Mouse (Mus musculus) left cerebral cortex, postnatal 14 days (tissue): ENCODE measurements around the gene Mthfd2. TPM values are rescaled to one million over a fixed set of nuclear protein-coding genes. Genes with fewer than 3 reads are reported as not detected.

Experiments
- DNase-seq, 2 experiments: peaks; one replicate each; pipeline ENCODE4 v3.0.0; 2021 to 2022; ENCODE audit warnings: low spot score in 2 of 2, mixed read lengths in 1 of 2
- intact Hi-C: fragments of 180-260 bp; cut with DNase I; formaldehyde crosslinking; loops from one replicate; pipeline ENCODE4 v1.15.1; 2025
- long read RNA-seq, 2 experiments: library from polyadenylated mRNA; stranded (forward); transcript quantifications; one replicate each; pipeline ENCODE4 v2.0.0; 2021
- total RNA-seq, 2 experiments: library from RNA; stranded (reverse); gene quantifications; 2 replicates each; pipeline ENCODE4 v1.2.3; 2021

The Mthfd2 gene
- total RNA-seq = 1 to 10 TPM; 6.2 to 6.6 TPM
- long read RNA-seq, experiment 1, transcript Mthfd2-201 (8 exons, 2,085 nt) = major isoform, 10 of 11 reads
- long read RNA-seq, experiment 1, partial matches to known transcripts = 0 of 11 reads
- long read RNA-seq, experiment 1, other reads (novel, unspliced or antisense) = 1 of 11 reads
- long read RNA-seq, experiment 2, transcript Mthfd2-201 (8 exons, 2,085 nt) = major isoform, 9 of 10 reads
- long read RNA-seq, experiment 2, partial matches to known transcripts = 0 of 10 reads
- long read RNA-seq, experiment 2, other reads (novel, unspliced or antisense) = 1 of 10 reads

DNA sequence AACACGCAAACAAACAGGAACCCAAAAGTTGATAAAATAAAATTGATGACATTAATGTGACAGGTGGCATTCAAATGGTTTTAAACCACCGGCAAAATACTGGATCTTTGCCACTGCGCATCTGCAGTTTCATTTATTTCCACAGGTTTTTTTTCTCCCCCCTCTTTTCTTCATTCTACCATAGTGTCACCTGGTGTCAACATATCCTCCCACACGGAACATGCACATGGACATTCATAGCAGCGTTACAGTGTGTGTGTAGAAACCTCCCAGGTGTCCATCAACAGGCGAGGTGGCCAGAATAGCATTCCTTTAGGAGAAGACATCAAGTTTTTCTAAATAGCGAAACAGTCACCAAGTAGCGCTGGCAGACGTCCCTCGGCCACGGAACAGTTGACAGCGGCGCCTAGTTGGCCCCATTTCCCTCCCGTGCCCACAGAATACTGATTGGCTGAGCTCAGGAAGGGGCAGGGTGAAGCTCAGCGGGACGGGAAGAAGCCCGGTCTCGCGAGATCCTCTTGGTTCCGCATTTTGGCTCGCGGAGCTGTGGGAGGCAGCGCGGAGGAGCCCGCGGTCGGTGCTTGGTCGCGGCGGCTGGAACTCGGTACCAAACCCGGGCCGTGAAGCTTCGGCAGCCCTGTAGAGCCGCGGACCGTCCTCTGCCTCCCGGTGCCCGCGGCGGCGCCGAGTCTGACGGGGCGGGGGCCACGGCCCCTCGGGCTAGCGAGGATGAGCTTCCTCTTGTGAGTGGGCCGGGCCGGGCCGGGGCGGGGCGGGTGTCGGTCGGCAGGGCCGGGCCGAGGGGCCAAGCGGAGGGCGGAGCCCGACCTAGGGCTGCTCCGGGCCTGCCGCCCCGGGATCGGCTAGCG is at the start of gene Mthfd2, which contains the start of gene Mob1a:
Gene Mthfd2 (minus strand): TSS at position 384 of the 869 bp plus-strand sequence.
Gene Mob1a (plus strand): TSS at position 492 of the 869 bp plus-strand sequence.
- intact Hi-C loops = loop anchor here (5.0 kb wide), 1 partner anchor 113 kb away; no protein-coding TSS in a partner anchor

DNA sequence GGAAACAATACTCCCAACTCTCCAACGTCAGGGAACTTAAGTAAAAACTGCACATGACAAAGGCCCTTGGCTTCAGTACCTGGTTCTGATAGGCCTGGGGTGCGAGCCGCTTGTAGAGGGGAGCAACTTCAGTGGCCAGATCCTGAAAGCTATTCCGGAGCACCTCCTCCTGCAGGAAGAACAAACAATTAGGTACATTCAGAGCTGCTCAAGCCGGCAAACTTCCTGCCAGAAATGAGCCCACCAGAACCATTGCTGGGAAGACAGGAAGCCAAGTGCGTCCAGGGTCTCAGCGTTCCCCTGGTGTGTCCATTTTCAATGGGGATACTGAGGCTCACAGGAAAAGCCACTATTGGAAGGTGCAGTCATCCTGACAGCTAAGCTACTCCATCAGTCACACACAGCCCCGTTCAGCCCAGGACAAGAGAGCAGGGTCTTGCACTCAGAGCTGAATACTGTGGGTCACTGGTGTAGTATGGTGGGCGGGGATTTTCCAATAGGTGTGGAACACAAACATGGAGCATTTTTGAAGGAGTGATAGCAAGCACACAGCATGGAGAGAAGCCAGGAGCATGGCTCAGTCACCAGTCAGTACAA is 48.1 kb upstream of the Mthfd2 start:
- no peak for DNase-seq
- intact Hi-C loops = no loop called here

More for the DNA sequence above, at the start of gene Mthfd2, which contains the start of gene Mob1a:
- DNase-seq = peak; percentile 94 to 95

DNA sequence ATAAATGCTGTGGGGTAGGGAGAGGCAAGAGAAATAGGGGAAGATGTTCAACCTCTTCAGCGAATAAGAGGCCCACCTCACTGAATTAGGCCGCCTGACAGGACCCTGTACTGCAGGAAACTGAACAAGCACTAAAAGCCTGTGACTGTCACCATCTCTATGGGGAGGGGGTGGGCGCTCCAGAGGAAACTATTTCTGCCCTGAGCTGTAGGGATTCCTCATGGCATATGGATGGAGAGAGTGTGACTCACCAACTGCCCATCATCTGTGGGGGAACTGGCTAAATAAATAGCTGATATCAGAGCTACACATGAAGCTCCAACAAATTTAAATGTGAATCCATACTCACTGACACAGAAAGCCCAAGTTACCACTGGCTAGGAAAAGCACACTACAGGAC is 45.6 kb upstream of the Mthfd2 start:
- DNase-seq = peak in 1 of 2 experiments; percentile 43
- intact Hi-C loops = no loop called here

DNA sequence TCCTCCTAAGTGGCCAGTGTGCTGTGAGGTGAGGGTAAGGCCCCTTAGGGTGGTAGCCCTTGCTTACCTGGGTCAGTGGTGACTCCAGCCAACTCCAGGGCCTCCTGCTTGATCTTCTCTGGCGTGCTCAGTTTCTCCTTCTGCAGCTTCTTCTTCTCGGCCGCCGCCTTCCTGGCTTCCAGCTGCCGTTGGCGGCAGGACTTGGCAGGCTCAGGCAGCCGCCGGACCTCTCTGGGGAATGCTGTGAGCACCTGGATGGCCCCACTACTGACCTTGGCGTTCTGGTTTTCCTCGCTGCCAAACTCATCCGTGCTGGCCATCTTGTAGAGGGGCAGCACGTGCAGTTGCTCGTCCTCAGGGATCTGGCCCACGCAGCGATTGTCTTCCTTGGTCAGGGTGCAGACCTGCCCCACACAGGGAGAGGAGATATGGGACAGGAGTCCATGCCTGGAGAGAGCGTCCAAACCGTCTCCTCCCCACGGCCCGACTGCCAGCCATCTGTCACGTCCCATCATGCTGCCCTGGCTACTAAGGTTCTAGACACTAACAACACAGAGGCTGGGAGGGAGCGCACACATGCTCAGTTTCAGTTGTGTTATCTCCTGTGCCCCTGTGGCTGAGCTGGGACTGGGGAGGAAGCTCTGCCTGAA is 44.7 kb upstream of the Mthfd2 start:
- intact Hi-C loops = no loop called here
- no peak for DNase-seq

DNA sequence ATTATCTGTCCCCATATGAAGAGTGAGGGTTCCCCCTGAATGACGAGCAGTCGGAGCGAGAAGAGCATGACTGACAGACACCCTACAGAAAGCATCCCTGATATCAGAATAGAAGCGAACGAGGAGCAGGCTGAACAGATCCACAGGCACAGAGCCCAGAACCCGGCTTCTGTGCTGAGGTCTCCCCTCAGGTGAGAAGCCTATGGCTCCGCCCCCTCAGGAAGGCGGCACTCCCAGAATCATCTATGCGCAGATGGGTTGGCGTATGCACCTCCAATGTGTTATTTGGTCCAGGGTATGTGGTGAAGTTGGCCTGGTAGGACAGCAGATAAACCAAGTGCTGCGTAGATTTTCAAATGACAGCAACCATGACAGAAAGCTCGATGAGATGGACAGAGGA is 37.4 kb upstream of the Mthfd2 start:
- intact Hi-C loops = no loop called here
- DNase-seq = no peak

DNA sequence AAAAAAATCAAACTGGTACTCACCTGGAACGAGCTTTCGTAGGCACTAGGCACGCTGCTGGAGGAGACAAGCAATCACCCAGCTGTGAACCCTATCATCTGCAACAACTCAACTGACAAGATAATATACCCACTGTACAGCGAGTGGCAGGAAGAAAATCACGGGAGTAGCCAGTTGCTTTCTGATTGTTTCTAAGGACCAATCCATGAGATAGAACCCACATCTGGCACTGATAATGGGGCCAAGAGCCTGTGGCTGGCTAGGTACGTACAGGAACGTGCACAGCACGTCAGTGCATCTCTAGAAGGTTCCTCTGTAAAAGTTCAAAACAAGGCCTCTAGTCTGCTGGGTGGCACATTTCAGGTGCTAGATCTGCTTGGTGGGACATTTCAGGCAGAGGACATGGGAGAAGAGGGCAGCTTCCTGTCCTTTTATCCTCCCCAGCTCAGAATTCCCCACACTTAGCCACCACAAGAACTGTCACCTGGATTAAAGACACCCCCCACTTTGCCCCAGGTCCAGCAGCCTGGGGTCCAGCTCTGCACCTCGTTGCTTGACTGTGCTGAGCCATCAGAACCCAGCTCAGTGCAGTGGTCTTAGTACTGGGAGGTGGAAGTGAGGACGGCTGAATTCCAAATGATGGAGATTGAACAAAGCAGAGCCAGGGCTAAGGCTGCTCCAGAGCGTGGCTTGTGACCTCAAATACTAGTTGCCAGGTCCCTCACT is 36.0 kb upstream of the Mthfd2 start:
- DNase-seq = no peak
- intact Hi-C loops = no loop called here

DNA sequence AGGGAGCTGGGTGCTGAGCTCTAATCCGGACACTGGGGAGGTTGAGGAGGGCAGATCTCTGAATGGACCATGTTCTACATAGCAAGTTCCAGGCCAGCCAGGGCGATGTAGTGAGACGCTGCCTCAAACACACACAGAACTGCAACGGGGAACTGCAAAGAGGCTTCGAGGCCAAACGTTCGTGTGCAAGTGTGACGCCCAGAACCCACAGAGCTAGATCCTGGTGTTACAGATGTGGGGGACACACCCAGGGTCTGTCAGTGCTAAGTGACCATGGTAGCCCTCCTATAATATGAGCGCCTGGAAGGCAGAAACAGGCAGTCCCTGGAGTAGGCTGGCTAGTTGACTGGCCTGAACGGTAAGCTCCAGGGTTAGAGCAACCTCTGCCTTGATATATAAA is 31.7 kb upstream of the Mthfd2 start:
- intact Hi-C loops = loop anchor here (5.0 kb wide), 1 partner anchor 210 kb away; no protein-coding TSS in a partner anchor
- no peak for DNase-seq

DNA sequence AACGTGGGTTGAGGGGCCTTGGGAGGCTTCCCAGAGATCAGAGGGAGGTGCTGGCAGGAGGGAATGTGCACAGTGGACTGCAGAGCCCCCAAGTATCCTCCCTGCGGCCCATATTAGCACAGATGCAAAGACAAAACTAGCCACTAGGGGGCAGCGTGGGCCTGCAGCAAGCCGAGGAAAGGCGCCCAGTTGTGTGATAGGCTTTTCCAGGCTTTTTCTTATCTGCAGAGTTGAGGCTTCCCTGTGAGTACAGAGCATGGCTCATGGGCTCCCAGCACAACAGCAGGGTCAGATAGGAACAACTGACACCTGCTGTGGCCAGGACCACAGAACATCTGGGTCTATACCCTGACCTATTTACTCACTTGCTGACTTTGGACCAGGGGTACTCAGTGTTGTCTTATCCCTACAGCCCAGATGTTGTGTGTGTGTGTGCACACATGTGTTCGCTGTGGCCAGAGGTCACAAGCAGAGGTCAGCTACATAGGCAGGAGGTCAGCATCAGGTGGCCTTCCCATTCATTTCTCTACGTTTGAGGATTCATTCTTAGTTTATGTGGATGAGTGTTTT is 30.9 kb upstream of the Mthfd2 start:
- intact Hi-C loops = loop anchor here (1.0 to 5.0 kb wide), 2 partner anchors 156 to 211 kb away; no protein-coding TSS in a partner anchor

DNA sequence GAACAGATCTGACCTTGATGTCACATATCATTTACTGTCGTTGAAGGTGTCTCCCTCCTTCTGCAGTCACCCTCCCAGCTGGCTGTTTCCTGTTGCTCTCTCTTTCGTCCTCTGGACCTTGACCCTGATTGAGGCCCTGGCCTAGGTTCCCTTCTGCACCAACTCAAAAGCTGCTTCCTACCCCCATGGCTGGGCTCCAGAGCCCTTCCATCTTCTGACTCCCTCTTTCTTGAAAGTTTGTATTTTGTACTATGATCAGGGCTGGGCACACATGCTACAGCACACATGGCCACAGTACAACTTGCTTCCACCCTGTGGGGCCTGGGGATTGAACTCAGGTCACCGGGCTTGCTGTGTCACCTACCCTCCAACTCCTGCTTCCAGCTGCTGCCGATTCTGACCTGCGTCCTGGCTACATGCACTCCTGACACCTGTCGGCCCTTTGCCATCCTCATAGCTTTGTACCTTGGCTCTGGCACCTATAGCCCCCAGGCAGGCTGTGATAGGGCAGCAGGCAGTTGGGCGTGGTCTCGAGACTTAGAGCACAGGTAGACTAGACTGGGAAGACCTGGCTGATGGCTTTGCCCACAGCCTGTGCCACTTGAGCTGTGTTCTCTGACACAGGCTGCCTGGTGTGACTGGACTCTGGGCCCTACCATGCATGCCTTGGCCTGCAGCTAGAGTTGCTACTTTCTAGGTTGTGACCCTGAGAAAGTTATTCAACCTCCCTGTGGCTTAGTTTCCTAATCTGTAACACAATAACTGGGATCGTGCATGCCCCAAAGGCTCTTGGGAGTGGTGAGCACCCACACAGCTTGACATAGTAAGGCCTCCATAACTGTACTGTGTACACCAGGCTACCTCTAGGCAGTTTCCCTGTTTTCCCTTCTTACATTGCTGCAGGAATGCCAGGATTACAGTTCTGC is 29.4 kb upstream of the Mthfd2 start:
- intact Hi-C loops = loop anchor here (5.0 kb wide), 2 partner anchors 212 to 317 kb away; no protein-coding TSS in a partner anchor

More for the DNA sequence above, 30.9 kb upstream of the Mthfd2 start:
- DNase-seq = peak; percentile 84 to 89

DNA sequence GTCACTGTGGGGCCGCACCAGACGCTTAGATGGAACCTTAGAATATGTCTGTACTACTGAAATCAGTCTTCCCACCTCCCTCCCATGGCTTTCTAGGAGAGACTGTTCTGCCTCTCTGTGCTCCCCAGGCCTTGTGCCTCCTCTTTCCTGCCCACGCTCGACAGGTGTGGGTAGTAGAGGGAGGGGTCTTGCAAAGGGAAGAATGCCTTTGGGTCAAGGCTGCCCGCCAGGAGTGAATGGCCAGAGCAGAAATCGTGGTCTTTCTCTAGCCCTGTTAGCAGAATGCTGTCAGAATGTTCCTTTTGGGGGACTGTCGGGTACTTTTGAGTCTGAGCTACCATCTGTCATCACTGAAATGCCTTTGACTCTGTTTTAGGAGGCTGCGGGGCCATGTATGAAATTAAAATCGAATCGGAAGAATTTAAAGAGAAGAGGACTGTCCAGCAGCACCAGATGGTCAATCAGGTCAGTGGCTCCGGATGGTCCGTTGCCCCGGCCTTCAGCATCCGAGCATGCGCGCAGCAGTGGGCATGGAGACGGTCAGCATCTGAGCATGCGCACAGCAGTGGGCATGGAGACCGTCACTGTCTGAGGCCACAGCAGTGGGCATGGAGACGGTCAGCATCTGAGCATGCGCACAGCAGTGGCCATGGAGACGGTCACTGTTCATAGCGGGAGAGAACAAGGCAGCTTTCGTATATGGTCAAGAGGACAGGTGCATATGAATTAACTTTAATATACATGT is 27.1 kb upstream of the Mthfd2 start:
- intact Hi-C loops = loop anchor here (5.0 kb wide), 1 partner anchor 319 kb away; no protein-coding TSS in a partner anchor
- DNase-seq = peak in 1 of 2 experiments; percentile 51

More for the DNA sequence above, 29.4 kb upstream of the Mthfd2 start:
- no peak for DNase-seq

DNA sequence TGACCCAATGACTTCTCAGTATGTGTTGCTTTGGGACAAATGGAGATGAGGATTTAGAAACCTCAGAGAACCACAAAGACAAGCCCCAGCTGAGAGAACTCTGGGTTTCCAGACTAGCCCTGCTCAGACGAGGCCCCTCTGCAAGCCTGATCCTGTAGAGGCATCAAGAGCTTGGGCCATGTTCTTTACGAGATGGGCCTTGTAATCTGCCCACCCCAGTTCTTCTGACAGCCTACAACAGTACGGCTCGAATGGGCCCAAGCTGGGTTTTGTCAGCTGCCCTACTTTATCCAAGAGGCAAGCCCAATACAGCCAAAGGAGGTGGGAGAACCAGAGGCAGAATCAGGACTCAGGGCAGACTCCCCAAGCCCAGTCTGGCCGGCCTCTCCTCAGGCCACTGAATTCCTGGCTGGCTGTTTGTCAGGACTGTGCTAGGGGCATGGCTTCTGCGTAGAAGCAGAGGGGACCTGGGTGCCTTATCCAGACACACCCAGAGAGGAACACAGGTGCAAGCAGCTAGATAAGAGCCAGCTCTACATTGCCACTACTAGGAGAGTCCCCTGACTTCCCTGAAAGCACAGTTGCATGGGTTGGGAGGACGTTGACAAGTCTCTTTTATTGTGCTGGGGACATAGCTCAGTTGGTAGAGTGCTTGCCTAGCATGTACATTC is 25.9 kb upstream of the Mthfd2 start:
- intact Hi-C loops = loop anchor here (5.0 kb wide), 1 partner anchor 321 kb away; no protein-coding TSS in a partner anchor
- DNase-seq = no peak

DNA sequence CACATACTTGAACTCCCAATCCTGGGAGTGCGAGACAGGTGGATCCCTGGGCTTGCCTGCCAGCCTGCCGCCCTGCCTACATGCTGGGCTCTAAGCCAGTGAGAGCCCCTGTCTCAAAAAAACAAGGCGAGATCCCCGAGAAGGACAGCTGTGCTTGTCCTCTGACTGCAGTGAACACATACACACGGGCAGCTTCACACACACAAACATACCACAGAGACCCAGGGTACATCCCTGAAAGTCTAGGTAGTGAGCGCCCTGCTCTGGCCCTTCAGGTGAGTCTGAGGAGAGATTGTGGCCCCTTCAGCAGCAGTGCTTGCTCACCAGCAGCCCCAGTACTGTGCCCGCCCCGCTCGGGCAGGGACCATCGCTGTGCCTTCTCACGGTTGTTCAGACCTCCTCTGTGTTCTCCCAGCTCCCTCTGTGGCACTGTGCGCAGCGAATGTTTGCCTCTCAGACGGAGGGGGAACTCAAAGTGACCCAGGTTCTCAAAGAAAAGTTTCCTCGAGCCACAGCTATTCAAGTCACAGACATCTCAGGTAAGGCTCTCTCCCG is 25.2 kb upstream of the Mthfd2 start:
- DNase-seq = no peak
- intact Hi-C loops = loop anchor here (5.0 kb wide), 1 partner anchor 321 kb away; no protein-coding TSS in a partner anchor

DNA sequence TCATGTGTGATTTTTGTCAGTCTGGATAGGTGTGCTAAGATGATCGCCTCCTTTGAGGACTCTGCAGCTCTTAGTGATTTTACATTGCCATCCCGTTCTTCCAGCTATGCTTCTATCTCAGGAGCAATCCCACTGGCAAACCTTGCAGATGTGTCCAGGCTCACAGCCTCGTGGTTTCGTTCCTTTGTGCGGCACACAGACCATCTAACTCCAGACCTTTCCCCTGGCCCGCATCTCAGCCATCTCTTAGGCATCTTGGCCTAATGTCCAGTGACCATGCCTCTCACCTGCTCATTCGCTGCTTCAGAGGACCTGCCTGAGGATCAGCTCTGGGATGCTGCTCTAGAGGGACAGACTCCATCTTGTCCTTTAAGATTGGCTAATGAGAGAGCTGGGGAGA is 24.5 kb upstream of the Mthfd2 start:
- no peak for DNase-seq
- intact Hi-C loops = loop anchor here (5.0 kb wide), 1 partner anchor 322 kb away; no protein-coding TSS in a partner anchor

DNA sequence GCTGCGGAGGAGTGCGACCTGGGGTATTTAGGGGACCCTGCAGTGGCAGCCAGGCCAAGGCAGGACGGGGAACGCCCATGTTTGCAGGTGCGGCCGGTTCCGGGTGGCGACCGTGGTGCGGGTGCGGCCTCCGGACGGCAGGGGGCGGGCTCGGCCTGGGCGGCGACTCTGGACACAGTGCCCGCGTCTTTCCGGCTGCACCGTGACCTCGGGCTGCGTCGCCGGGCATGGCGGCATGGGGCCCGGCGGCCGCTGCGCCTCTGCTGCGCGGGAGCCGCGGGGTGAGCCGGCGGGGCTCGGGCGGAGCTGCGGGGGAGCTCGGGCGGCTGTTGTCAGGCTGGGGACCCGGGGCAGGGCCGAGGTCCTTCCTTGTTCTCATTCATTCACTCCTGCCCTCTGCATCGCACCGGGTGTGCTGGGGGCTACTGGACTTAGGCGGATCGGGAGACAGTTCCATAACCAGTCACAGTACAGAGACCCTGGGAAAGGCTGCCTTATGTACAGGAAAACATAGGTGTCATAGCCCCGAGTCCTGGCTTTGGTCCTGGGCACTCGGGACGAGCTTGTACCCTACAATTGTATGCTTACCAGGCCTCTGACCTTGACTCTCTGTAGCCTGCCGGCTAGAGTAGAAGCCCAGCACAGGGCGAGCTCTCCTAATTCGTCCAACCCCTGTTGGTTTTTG is 23.7 kb upstream of the Mthfd2 start:
- DNase-seq = peak; percentile 80 to 86
- intact Hi-C loops = loop anchor here (2.0 kb wide), 1 partner anchor 135 kb away; no protein-coding TSS in a partner anchor

DNA sequence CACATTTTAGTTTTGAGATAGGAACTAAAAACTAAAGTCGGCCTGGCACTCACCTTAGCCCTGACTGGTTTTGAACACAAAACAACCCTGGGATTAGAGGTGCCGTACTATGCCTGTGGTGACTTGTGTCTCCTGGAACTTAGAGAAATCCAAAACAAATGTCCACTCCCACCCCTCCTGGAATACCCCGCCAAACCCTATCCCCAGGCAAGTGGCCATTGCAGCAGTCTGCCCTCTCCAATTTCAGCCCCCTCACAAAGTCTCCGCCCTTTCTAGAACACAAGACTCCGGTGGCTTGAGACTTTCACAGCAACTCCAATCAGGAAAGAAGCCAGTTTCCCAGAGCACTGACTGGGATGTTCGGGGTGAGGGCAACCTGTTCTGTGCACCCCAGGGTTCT is 23.2 kb upstream of the Mthfd2 start, which contains the start of gene Bola3:
Gene Bola3 (plus strand): TSS at position 275 of the 400 bp plus-strand sequence.
- no peak for DNase-seq
- intact Hi-C loops = loop anchor here (2.0 kb wide), 1 partner anchor 134 kb away; no protein-coding TSS in a partner anchor
